Mouse (Mus musculus): Measurements from ENCODE around the gene Il34.

Gene Il34

GRCm38 (mm10) chr8:110726893-110727292 is 78.8 kb downstream of the Il34 start:
- DNase-seq, result peak; percentile 92

DNA sequence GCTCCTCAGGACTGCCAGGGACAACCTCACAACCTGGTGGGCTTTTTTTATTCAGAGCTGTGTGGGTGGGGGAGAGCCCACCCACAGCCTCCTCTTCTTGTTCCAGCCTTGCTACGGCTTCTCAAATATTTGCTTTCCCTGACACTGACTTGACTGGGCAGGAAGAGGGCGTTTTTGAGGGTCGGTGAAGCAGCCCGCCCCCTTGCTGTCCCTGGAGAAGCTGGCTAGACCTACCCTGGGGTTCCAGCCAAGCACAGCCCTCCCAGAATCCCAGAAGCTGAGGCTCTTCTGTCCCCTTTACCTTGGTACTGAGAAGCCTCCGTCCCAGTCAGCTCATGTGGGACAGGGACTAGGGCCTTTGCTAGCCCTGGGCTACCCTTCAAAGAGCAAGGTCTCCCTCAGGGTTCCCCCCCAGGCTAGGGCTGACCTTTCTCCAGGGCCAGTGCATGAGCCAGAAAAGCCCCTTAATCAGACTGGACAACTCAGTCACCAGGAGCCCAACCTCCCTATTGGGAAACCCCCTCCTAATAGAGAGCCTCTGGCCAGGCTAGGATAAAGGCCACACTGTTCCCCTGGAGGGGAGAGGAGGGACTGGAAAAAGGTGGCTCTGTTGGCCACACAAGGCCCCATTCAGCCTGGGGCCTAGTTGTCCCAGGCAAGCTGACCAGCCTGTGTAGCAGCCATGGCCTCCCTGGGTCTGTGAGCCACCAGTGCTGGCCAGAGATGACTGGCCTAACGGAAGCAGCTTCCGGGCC is 80.5 kb downstream of the Il34 start:
- DNase-seq, result no peak

- no peak for DNase-seq
These were observed 81.2 kb downstream of the Il34 start for GRCm38 (mm10) chr8:110724493-110724892.

GRCm38 (mm10) chr8:110722414-110723011 is 83.2 kb downstream of the Il34 start:
- no peak for DNase-seq

GRCm38 (mm10) chr8:110721606-110722413 is 83.9 kb downstream of the Il34 start:
- no peak for DNase-seq

GRCm38 (mm10) chr8:110720685-110721598 is 84.8 kb downstream of the Il34 start, which contains the start of gene Mtss1l:
Gene Mtss1l, plus strand, starts transcription at chr8:110721476.
- peak; percentile 80 for DNase-seq

- no peak for DNase-seq
These were observed 85.6 kb downstream of the Il34 start for GRCm38 (mm10) chr8:110719898-110720653.

DNA sequence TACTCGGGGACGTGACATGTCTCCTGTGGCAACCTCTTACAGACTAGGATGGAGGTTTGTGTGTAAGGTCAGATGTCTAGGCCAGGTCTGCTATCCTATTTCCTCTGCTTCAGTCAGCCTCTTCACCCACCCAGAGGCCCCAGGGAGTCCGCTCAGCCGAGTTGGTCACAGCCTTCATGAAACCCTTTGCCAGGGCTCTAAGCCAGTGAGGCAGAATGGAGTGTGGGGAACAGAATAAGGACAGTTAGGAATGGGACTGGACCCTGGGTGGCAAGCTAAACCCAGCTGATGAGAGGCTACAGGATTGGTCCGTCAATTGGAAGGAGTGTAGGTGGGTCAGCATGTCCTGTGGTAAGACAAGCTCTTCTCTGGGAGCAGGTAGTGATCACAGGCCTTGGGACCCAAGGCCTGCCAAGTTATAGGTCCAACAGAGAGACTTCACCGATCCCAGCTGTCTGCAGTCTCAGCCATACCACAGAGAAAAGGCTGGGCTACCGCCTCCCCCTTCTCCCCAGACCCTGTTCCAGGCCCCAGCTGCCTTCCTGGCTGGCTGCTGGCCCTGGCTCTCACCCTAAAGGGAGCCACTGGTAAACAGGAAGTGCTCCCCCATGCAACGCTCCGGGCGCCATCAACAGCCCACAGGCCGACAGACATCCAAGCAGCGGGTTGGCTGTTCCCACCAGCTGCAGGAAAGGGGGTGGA is 86.6 kb downstream of the Il34 start:
- peak; percentile 59 for DNase-seq

DNA sequence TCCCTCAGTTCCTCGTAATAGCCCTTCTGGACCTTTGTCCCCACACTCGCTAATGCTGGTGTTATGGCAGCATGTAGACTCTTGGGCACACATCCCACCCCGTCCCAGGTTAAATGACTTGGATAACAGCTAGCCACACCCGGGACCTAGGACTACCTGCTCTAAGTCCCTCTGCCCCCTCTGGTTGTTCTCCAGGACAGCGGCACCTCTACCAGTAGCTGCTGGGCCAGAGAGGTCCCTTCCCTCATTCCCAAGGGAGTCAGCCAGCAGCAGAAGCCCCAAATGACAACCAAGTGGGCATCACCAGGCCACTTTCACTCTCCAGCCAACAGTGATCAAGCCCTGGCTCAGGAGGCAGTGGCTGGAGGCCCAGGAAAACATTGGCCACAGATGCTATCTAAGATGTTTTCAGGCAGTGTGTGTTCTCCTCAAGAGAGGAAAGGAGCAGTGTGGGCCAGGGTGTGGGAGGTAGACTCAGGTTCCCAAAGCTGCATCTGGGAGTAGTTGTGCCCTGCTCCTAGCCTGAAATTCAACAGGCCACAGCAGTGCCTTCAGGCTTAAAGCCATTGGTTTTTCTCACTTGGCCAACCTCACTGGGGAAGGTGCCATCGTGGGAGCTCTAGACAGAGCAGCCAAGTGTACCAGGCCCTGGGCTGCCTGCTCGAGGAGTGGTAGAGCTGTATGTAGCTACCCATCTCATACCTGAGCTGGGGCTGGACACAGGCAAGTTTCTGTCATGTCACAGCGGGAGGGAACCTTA is 87.3 kb downstream of the Il34 start:
- no peak for DNase-seq

- no peak for DNase-seq
These were observed 88.6 kb downstream of the Il34 start for GRCm38 (mm10) chr8:110717131-110717530.

GRCm38 (mm10) chr8:110716075-110716474 is 89.6 kb downstream of the Il34 start:
- no peak for DNase-seq

GRCm38 (mm10) chr8:110714827-110715519 is 90.8 kb downstream of the Il34 start:
- peak; percentile 59 for DNase-seq

- DNase-seq, result no peak
These were observed 92.7 kb downstream of the Il34 start for GRCm38 (mm10) chr8:110713073-110713472.

GRCm38 (mm10) chr8:110711271-110711934 is 94.3 kb downstream of the Il34 start:
- DNase-seq, result no peak

DNA sequence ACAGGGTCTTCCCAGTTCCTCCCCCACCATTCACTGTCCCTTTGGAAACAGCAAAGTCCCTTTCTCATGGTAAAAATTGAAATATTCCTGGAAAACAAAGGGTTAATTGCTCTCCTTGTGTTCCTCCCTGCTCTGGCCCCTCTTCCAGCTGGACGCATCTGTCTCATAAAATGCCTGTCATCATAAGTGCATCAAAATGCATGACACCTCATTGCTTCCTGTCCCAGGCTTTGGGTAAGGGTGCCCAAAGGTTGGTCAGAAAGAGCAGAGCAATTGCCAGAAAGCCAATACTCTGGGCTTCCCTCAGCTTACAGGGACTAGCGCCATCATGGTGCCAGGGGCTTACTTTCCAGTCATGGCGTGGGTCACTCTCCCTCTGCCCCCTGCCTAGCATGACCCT is 95.1 kb downstream of the Il34 start:
- no peak for DNase-seq

GRCm38 (mm10) chr8:110708429-110708828 is 97.3 kb downstream of the Il34 start:
- DNase-seq, result no peak

GRCm38 (mm10) chr8:110706288-110706870 is 99.3 kb downstream of the Il34 start:
- DNase-seq, result no peak

GRCm38 (mm10) chr8:110705391-110706287 is 100.1 kb downstream of the Il34 start:
- DNase-seq, result no peak

Data from right cerebral cortex, postnatal 4 days (tissue).